Mouse (Mus musculus) frontal cortex, postnatal 36 days (tissue): Measurements from ENCODE around the gene Ankrd34a.

Experiments used
- DNase-seq, 2 experiments: peaks; one replicate each; pipeline ENCODE4 v3.0.0; 2022; ENCODE audit warnings: low spot score in 2 of 2

Ankrd34a gene

DNA sequence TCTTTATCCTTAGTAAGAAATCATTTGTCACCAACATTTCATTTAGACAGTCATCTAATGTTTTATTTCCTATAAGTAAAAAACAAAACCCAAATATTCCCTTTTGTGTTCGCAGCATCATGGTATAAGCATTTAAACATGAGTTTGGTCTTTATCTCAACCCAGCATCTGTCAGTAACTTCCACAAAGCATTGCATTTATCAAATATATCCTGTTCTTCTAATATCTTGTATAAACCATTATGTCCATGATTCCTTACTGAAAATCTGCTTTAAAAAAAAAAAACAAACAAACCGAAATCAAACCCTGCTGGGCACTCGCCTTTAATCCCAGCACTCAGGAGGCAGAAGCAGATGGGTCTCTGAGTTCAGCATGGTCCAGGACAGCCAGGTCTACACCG lies 10.2 kb downstream of the Ankrd34a start:
- no peak for DNase-seq

DNA sequence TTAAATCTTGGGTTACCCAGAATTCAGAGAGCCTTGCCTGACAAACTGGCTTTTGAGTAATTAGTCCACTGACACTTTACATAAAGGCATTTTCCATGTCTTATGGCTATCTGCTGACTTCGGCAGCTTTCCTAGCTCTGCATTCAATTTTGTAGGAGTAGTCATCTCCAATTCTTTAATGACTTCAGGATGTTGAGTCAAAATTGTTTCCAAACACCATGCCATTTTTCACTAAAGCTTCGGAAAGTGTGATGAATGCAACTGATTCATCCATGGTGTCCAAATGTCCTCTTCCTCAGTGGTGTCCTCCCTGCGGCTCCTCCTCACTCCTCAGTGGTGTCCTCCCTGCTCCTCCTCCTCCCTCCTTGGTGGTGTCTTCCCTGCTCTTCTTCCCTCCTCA lies 21.5 kb downstream of the Ankrd34a start:
- no peak for DNase-seq

GRCm38 (mm10) chr3:96623201-96623600 lies 26.8 kb downstream of the Ankrd34a start:
- no peak for DNase-seq

GRCm38 (mm10) chr3:96629729-96630600 lies 33.5 kb downstream of the Ankrd34a start, which contains the start of gene Rbm8a:
TSS of gene Rbm8a (plus strand) at chr3:96629933.
- peak; percentile 97 to 99 for DNase-seq

GRCm38 (mm10) chr3:96632058-96632457 lies 35.6 kb downstream of the Ankrd34a start:
- DNase-seq, result no peak

GRCm38 (mm10) chr3:96634015-96634414 lies 37.6 kb downstream of the Ankrd34a start:
- no peak for DNase-seq

DNA sequence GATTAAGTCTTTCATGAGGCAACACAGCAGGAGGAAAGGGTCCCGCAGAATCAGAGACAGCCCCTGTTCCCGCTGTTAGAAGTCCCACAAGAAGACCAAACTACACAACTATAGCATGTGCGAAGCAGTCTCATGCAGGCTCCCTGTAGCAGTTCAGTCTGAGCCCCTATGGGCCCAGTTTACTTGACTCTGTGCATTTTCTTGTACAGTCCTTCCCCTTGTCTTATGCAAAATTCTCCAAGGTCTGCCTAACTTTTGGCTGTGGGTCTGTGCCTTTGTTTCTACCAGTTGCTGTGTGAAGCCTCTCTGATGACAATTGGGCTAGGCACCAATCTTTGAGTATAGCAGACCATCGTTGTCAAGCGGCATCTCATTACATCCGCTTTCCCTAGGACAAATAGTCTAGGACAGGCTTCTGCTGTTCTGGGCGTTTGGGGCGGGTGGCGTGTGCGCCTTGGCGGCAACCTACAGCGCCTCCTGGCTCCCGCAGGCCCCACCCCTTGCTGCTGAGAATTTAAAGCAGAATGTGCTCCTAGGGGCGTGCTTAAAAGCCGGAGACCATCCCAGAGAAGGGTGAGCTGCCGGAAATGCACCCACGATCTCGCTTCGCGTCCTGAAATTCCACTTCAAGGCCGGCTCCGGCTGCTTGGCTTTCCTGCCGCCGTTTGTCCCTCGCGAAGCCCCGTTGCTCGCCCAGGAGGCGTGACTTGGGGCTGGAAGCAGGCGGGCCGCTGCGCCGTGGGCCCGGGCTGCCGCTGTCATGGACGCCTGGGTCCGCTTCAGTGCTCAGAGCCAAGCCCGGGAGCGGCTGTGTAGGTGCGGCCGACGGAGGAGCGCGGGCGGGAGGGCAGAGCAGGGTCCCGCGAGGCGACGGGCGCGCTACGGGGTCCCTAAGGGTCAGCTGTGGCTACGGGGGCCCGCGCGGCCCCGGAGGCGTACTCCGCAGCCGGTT lies 38.8 kb downstream of the Ankrd34a start, which contains the start of the genes Pex11b and Gm42957:
TSS of gene Pex11b (plus strand) at position 449 of the 952 bp plus-strand sequence.
TSS of gene Gm42957 (plus strand) at position 547 of the 952 bp plus-strand sequence.
- DNase-seq, result peak; percentile 89 to 91

GRCm38 (mm10) chr3:96635906-96636305 lies 39.5 kb downstream of the Ankrd34a start:
- DNase-seq, result no peak

DNA sequence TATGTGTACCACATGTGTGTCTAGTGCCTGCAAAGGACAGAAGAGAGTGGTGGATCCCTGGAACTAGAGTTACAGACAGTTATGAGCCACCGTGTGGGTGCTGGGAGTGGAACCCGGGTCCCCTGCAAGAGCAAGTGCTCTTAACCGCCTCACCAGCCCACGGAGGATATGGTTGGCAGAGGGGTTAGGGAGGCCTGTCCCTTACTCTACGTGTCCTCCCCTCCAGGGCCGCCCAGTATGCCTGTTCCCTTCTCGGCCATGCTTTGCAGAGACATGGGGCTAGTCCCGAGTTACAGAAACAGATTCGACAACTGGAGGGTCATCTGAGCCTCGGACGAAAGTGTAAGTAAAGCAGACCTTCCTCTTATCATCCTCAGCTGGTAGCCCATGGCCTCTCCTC lies 40.0 kb downstream of the Ankrd34a start:
- DNase-seq, result no peak

GRCm38 (mm10) chr3:96639219-96639618 lies 42.8 kb downstream of the Ankrd34a start:
- DNase-seq, result peak; percentile 51 to 63

DNA sequence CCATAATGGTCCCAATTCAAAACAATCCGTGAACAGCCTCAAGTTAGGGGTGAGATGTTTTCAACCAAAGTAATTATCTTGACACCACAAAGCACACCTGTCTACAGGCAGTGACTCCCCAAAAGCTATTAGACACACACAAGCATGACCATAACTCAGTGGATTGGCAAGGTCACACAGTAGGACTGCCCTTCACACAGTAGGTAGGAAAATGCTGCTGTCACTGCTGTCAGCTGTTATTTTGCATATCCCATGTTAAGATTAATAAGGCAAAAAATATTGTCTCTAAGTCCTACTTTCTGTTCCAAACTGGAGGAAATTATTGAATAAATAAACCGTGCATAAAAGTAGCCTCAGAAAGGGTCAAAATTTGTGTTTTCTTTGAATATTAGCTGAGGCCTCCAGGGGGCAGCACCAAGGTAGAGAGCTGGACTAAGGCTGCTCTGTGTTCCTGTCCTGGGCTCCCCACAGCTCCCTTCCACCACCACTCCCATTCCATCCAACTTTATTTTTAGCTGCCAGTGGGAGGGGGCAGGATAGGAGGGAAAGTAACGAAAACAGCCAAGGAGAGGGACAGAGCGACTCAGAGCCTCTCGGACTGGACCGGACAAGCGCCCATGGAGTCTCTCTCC lies 48.7 kb downstream of the Ankrd34a start, which contains the start of gene Itga10:
TSS of gene Itga10 (plus strand) at position 567 of the 632 bp plus-strand sequence.
- no peak for DNase-seq

GRCm38 (mm10) chr3:96647365-96647764 lies 50.9 kb downstream of the Ankrd34a start:
- no peak for DNase-seq
